Mouse (Mus musculus): Measurements from ENCODE around the gene Gm906. TPM values are rescaled to one million over a fixed set of nuclear protein-coding genes. Genes with fewer than 3 reads are reported as not detected.

Gm906 gene
- polyA plus RNA-seq, 1 experiment from 2014 or later, result not detected

Small RNA genes within 50 kb of the gene (microRNA-seq; reads per million reads assigned to microRNA genes)
- gene Gm24017, result not detected

Other genes starting within 250 kb of the Gm906 start
- 29.2 and 34.1 TPM in 2 replicates for gene Fbxw17, start 167.6 kb upstream of the Gm906 start, polyA plus RNA-seq (2014; fragmentation: Nextera tagmentation; extraction: Ambion mirVana)
- not detected in 2 replicates for gene Gm47429, start 193.6 kb upstream of the Gm906 start, polyA plus RNA-seq (2014; fragmentation: Nextera tagmentation; extraction: Ambion mirVana)
- not detected in 2 replicates for gene Nutm2, start 217.0 kb upstream of the Gm906 start, polyA plus RNA-seq (2014; fragmentation: Nextera tagmentation; extraction: Ambion mirVana)